Comparison of ENCODE assay signal across 22 mouse cellular contexts in genomic region chr4:125635037-125635436, GRCm38 (mm10).
DNase-seq lines count a peak whose midpoint lies in the region; ATAC-seq lines count a peak whose summit lies in the region.
"Had no signal": no experiment of that assay in that cellular context is flagged by ENCODE, and none has a peak within 500 bp of the region (broad histone marks: within the 10 kb centered on the region; RNA-seq: fewer than 3 reads in every experiment).

No protein-coding gene starts in this region.

- 76% methylated on average over 11 of the region's 11 CpGs for WGBS in hindbrain, embryonic 14.5 days
- 79% methylated on average over 11 of the region's 11 CpGs for WGBS in hindbrain, embryonic 12.5 days
- WGBS in midbrain, embryonic 14.5 days = 79% methylated on average over 11 of the region's 11 CpGs
- 74% methylated on average over 11 of the region's 11 CpGs for WGBS in midbrain, embryonic 15.5 days
- 83% methylated on average over 11 of the region's 11 CpGs for WGBS in embryonic facial prominence, embryonic 10.5 days
- WGBS in intestine, embryonic 16.5 days = 80% methylated on average over 11 of the region's 11 CpGs

- H3K9ac ChIP-seq in hindbrain, embryonic 14.5 days = no peak overlapping the region
- no peak overlapping the region for H3K9ac ChIP-seq in hindbrain, embryonic 12.5 days
- H3K9ac ChIP-seq in midbrain, embryonic 14.5 days (replicated peaks; ENCODE audit: low read length) = no peak overlapping the region
- no peak overlapping the region for H3K9ac ChIP-seq in midbrain, embryonic 15.5 days
- H3K9ac ChIP-seq in intestine, embryonic 16.5 days (ENCODE audit: low read depth, low read length) = no peak overlapping the region
- H3K9ac ChIP-seq: embryonic facial prominence, embryonic 12.5 days; forebrain, embryonic 13.5 days; limb, embryonic 12.5 days; liver, embryonic 12.5 days; neural tube, embryonic 12.5 days had no signal

- H3K4me3 ChIP-seq in hindbrain, embryonic 14.5 days (replicated peaks; ENCODE audit: low read length) = no peak overlapping the region
- no peak overlapping the region for H3K4me3 ChIP-seq in hindbrain, embryonic 12.5 days
- H3K4me3 ChIP-seq in midbrain, embryonic 14.5 days (replicated peaks; ENCODE audit: low read depth, low read length) = no peak overlapping the region
- no peak overlapping the region for H3K4me3 ChIP-seq in midbrain, embryonic 15.5 days
- H3K4me3 ChIP-seq in embryonic facial prominence, embryonic 10.5 days = no peak overlapping the region
- no peak overlapping the region for H3K4me3 ChIP-seq in intestine, embryonic 16.5 days (ENCODE audit: low read length)
- H3K4me3 ChIP-seq: embryonic facial prominence, embryonic 12.5 days; erythroblast, embryonic 14.5 days; forebrain, embryonic 13.5 days; limb, embryonic 12.5 days; liver, embryonic 12.5 days; neural tube, embryonic 12.5 days had no signal

- H3K9me3 ChIP-seq in hindbrain, embryonic 14.5 days (ENCODE audit: control insufficient read depth, low read length) = no peaks in the 10 kb centered on the region
- H3K9me3 ChIP-seq in hindbrain, embryonic 12.5 days (replicated peaks) = no peaks in the 10 kb centered on the region
- H3K9me3 ChIP-seq in midbrain, embryonic 14.5 days (ENCODE audit: control insufficient read depth, low read length) = no peaks in the 10 kb centered on the region
- H3K9me3 ChIP-seq in midbrain, embryonic 15.5 days = no peaks in the 10 kb centered on the region
- no peaks in the 10 kb centered on the region for H3K9me3 ChIP-seq in embryonic facial prominence, embryonic 10.5 days
- no peaks in the 10 kb centered on the region for H3K9me3 ChIP-seq in intestine, embryonic 16.5 days (ENCODE audit: control insufficient read depth, low read length)
- H3K9me3 ChIP-seq: embryonic facial prominence, embryonic 12.5 days; limb, embryonic 12.5 days; liver, embryonic 12.5 days; neural tube, embryonic 12.5 days had no signal

- no peak for DNase-seq in hindbrain, embryonic 14.5 days (ENCODE audit: low spot score)
- DNase-seq in midbrain, embryonic 14.5 days = peak; percentile 33
- DNase-seq in embryonic facial prominence, embryonic 10.5 days (ENCODE audit: low spot score) = no peak
- peak; percentile 20 for DNase-seq in kidney, postnatal 14 days
- DNase-seq: adrenal gland, postnatal 14 days; cerebellum, adult 9-11 months; gastrocnemius, postnatal 25 days; layer of hippocampus, adult 9-11 months; lung, adult 2 months had no signal

- H3K4me1 ChIP-seq in hindbrain, embryonic 14.5 days (replicated peaks; ENCODE audit: control insufficient read depth, insufficient read depth, low read length) = peaks cover 12% of the 10 kb centered on the region; the same call in 1 of the 2 replicates
- H3K4me1 ChIP-seq in hindbrain, embryonic 12.5 days = peaks cover 15% of the 10 kb centered on the region
- no peaks in the 10 kb centered on the region for H3K4me1 ChIP-seq in midbrain, embryonic 14.5 days (ENCODE audit: control insufficient read depth, insufficient read depth, low read length)
- H3K4me1 ChIP-seq in midbrain, embryonic 15.5 days = 0 out of 2 replicates have a peak, but pooled peaks cover 5% of the 10 kb centered on the region
- peaks cover 37% of the 10 kb centered on the region for H3K4me1 ChIP-seq in embryonic facial prominence, embryonic 10.5 days
- H3K4me1 ChIP-seq in intestine, embryonic 16.5 days (ENCODE audit: control insufficient read depth, insufficient read depth, low read length) = 0 out of 2 replicates have a peak, but pooled peaks cover 2% of the 10 kb centered on the region
- H3K4me1 ChIP-seq: limb, embryonic 12.5 days; liver, embryonic 12.5 days had no signal

- no peak overlapping the region for H3K27ac ChIP-seq in hindbrain, embryonic 14.5 days
- H3K27ac ChIP-seq in hindbrain, embryonic 12.5 days = no peak overlapping the region
- H3K27ac ChIP-seq in midbrain, embryonic 14.5 days (replicated peaks; ENCODE audit: low read depth, low read length) = no peak overlapping the region
- H3K27ac ChIP-seq in midbrain, embryonic 15.5 days = no peak overlapping the region
- 0 out of 2 replicates have a peak overlapping the region, but pooled peaks have one; percentile 24 for H3K27ac ChIP-seq in embryonic facial prominence, embryonic 10.5 days (replicated peaks)
- H3K27ac ChIP-seq in intestine, embryonic 16.5 days (ENCODE audit: low read length) = no peak overlapping the region
- H3K27ac ChIP-seq: embryonic facial prominence, embryonic 12.5 days; forebrain, embryonic 13.5 days; limb, embryonic 12.5 days; liver, embryonic 12.5 days; neural tube, embryonic 12.5 days had no signal

- no peak overlapping the region for H3K4me2 ChIP-seq in hindbrain, embryonic 14.5 days (replicated peaks)
- no peak overlapping the region for H3K4me2 ChIP-seq in hindbrain, embryonic 12.5 days (replicated peaks)
- H3K4me2 ChIP-seq in midbrain, embryonic 14.5 days (ENCODE audit: low read length) = no peak overlapping the region
- no peak overlapping the region for H3K4me2 ChIP-seq in midbrain, embryonic 15.5 days
- H3K4me2 ChIP-seq in intestine, embryonic 16.5 days (ENCODE audit: low read depth, low read length) = no peak overlapping the region
- H3K4me2 ChIP-seq: embryonic facial prominence, embryonic 12.5 days; forebrain, embryonic 13.5 days; limb, embryonic 12.5 days; liver, embryonic 12.5 days; neural tube, embryonic 12.5 days had no signal

- ATAC-seq in hindbrain, embryonic 14.5 days (ENCODE audit: low FRiP score) = peak; percentile 49; the same call in 1 of the 2 replicates
- no peak for ATAC-seq in hindbrain, embryonic 12.5 days (ENCODE audit: low FRiP score)
- ATAC-seq in midbrain, embryonic 14.5 days (ENCODE audit: low FRiP score, low TSS enrichment) = no peak
- ATAC-seq in midbrain, embryonic 15.5 days (replicated peaks) = no peak
- no peak for ATAC-seq in intestine, embryonic 16.5 days
- ATAC-seq: activated CD4-positive, CD25-positive, alpha-beta regulatory T cell, adult 4 months; CD4-positive, CD25-positive, alpha-beta regulatory T cell, adult 4 months; forebrain, embryonic 13.5 days; intestine, postnatal 0 days; liver, embryonic 12.5 days; Patski had no signal

- H3K27me3 ChIP-seq in hindbrain, embryonic 14.5 days (ENCODE audit: control insufficient read depth, insufficient read depth, low read length) = no peaks in the 10 kb centered on the region
- H3K27me3 ChIP-seq in hindbrain, embryonic 12.5 days = no peaks in the 10 kb centered on the region
- H3K27me3 ChIP-seq in midbrain, embryonic 14.5 days (ENCODE audit: control insufficient read depth, insufficient read depth, low read length) = no peaks in the 10 kb centered on the region
- H3K27me3 ChIP-seq in midbrain, embryonic 15.5 days (replicated peaks) = no peaks in the 10 kb centered on the region
- 0 out of 2 replicates have a peak, but pooled peaks cover 2% of the 10 kb centered on the region for H3K27me3 ChIP-seq in embryonic facial prominence, embryonic 10.5 days (replicated peaks; ENCODE audit: low read depth, poor library complexity, severe bottlenecking)
- H3K27me3 ChIP-seq in intestine, embryonic 16.5 days (replicated peaks; ENCODE audit: control insufficient read depth, insufficient read depth, low read length) = no peaks in the 10 kb centered on the region
- H3K27me3 ChIP-seq: embryonic facial prominence, embryonic 12.5 days; liver, embryonic 12.5 days; neural tube, embryonic 12.5 days; Patski had no signal

- H3K36me3 ChIP-seq in hindbrain, embryonic 14.5 days (replicated peaks; ENCODE audit: control insufficient read depth, insufficient read depth) = no peaks in the 10 kb centered on the region
- no peaks in the 10 kb centered on the region for H3K36me3 ChIP-seq in hindbrain, embryonic 12.5 days
- no peaks in the 10 kb centered on the region for H3K36me3 ChIP-seq in midbrain, embryonic 14.5 days (ENCODE audit: control insufficient read depth, insufficient read depth, low read length)
- H3K36me3 ChIP-seq in midbrain, embryonic 15.5 days (replicated peaks) = no peaks in the 10 kb centered on the region
- H3K36me3 ChIP-seq in embryonic facial prominence, embryonic 10.5 days (replicated peaks) = no peaks in the 10 kb centered on the region
- H3K36me3 ChIP-seq in intestine, embryonic 16.5 days (ENCODE audit: control insufficient read depth, insufficient read depth, low read length) = no peaks in the 10 kb centered on the region
- H3K36me3 ChIP-seq: embryonic facial prominence, embryonic 12.5 days; limb, embryonic 12.5 days; liver, embryonic 12.5 days; neural tube, embryonic 12.5 days had no signal

Comparison
In these comparisons a context has a peak if more than half of its experiments do, and no peak if none do; other contexts are left out.
1. DNase-seq: peak in midbrain, embryonic 14.5 days (single experiment) and kidney, postnatal 14 days (single experiment); none in hindbrain, embryonic 14.5 days (single experiment) and embryonic facial prominence, embryonic 10.5 days (single experiment).